Mouse (Mus musculus) spleen, adult 2 months (tissue): ENCODE results near the gene Ttc14. TPM values are rescaled to one million over a fixed set of nuclear protein-coding genes. Genes with fewer than 3 reads are reported as not detected.

Experiments used
- DNase-seq, 2 experiments: peaks; one replicate each; pipeline versions ENCODE4 v3.0.0 to v3.0.0-alpha.2; 2012 to 2021; ENCODE audit warnings: low spot score in 2 of 2, low read depth in 1 of 2
- H3K27ac ChIP-seq: fragments of 200-500 bp; 2 replicates; pipeline ENCODE4 v1.5.1; 2012; ENCODE audit warnings: low read length, inconsistent platforms; ENCODE audit not compliant: insufficient read depth
- H3K27me3 ChIP-seq: fragments of 200-500 bp; 2 replicates; pipeline ENCODE4 v1.6.1; 2012; ENCODE audit warnings: mild to moderate bottlenecking, moderate library complexity, low read length, inconsistent platforms; ENCODE audit not compliant: control insufficient read depth, insufficient read depth
- H3K36me3 ChIP-seq: fragments of 200-500 bp; 2 replicates; pipeline ENCODE4 v1.6.1; 2012; ENCODE audit warnings: mild to moderate bottlenecking, low read length, inconsistent platforms; ENCODE audit not compliant: control insufficient read depth, insufficient read depth
- H3K4me1 ChIP-seq: fragments of 200-500 bp; 2 replicates; pipeline ENCODE4 v1.6.1; 2011; ENCODE audit warnings: inconsistent platforms; ENCODE audit not compliant: control insufficient read depth, insufficient read depth, insufficient read length
- H3K4me3 ChIP-seq: fragments of 200-500 bp; 2 replicates; pipeline ENCODE4 v1.5.1; 2011; ENCODE audit warnings: mild to moderate bottlenecking, inconsistent platforms; ENCODE audit not compliant: insufficient read depth, insufficient read length; ENCODE audit errors: extremely low read depth
- CTCF ChIP-seq: fragments of 200-500 bp; IDR thresholded peaks from 2 replicates; pipeline ENCODE4 v1.5.1; 2011; ENCODE audit warnings: mild to moderate bottlenecking, inconsistent platforms; ENCODE audit not compliant: insufficient read depth, insufficient read length, insufficient replicate concordance; ENCODE audit errors: extremely low read depth
- POLR2A ChIP-seq: fragments of 200-500 bp; IDR thresholded peaks from 2 replicates; pipeline ENCODE4 v1.6.1; 2011; ENCODE audit warnings: low read depth, low read length, inconsistent platforms
- WGBS: fragments of 180-500 bp; shearing (Covaris S2); methylation state at CpG from one replicate; pipeline ENCODE4 v1.1.7; 2018; 5-methylcytosine and 5-hydroxymethylcytosine counted together
- polyA plus RNA-seq: library from polyadenylated mRNA; depleted of rRNA; stranded (reverse); fragments of >200 nt; gene quantifications from 2 replicates; pipeline ENCODE4 v1.2.3, GENCODE M21; 2012; rRNA removed

Gene Ttc14
- polyA plus RNA-seq, result 22.7 and 56.7 TPM in 2 replicates

DNA sequence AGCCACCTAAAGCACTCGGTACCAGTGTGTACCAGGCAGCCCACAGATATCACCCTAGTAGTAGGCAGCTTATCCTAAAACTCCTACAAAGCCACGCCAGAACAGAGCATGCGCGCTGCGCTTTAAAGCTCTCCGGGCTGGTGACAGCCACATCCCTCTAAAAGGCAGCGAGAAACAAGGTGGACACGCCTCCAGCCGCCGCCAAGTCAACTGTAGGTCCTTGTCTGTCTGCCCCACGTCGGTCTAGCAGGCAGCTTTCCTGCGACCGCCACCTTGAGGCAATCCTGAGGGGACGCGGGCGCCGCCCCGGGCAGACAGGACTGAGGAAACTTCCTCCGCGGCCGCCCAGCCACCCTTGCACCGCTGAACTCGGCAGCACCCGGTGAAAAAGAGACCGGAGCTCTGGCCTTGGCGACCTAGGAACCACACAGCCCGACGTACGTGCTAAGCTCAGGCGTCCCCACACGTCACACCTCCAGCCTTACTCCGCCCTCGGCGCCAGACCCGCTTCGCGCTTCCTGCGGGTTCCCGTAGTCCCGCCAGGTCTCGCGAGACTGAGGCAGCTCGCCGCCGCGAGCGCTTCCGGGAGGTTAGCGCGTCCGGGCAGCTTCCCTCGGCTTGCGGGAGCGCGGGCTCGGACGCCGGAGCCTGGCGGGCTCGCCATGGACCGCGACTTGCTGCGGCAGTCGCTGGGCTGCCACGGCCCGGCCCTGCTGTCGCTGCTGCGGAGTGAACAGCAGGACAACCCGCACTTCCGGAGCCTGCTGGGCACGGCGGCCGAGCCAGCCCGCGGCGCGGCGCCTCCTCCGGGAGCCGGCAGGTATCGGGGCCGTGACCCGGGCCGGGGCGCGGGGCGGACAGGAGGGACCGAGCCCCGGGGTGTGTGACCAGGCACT, at the start of gene Ttc14:
Gene Ttc14, plus strand, starts transcription at position 216 of the 896 bp plus-strand sequence.
- no peaks in the 10 kb centered on the region for H3K27me3 ChIP-seq
- peaks cover 6% of the 10 kb centered on the region for H3K36me3 ChIP-seq
- peak within 1 kb of the TSS; percentile 89 for H3K4me3 ChIP-seq
- peak; percentile 95 to 98 for DNase-seq
- under 1% methylated on average over 90 of the region's 90 CpGs for WGBS
- TF ChIP-seq POLR2A (peak; percentile 74), CTCF (no peak; the same call in 1 of the 2 replicates)
- peak within 1 kb of the TSS; percentile 98 for H3K27ac ChIP-seq
- peaks cover 4% of the 10 kb centered on the region; the same call in 1 of the 2 replicates for H3K4me1 ChIP-seq

DNA sequence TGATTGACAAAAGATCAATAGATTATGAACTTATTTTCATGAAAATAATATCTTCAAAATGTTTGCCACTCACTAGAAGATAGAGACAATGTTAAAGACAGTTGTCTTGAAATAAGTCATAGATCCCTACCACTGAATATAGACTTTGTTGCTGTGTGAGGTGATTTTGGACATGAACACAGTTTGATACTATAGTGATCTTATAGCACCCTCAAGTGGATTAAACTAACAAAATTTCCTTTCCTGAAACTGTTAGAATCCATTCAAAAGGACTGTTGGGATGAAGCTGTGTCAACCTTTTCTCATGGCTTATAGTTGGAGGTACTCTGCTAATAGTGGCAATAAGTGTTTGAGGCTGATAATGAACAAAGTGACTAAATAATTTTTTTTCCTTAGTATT, 8.7 kb upstream of the Ttc14 start:
- TF ChIP-seq POLR2A (no peak), CTCF (no peak)
- H3K4me3 ChIP-seq, result no peak overlapping the region
- DNase-seq, result no peak
- no peaks in the 10 kb centered on the region for H3K36me3 ChIP-seq
- H3K27me3 ChIP-seq, result no peaks in the 10 kb centered on the region
- H3K27ac ChIP-seq, result no peak overlapping the region
- H3K4me1 ChIP-seq, result no peaks in the 10 kb centered on the region

- TF ChIP-seq CTCF (no peak), POLR2A (no peak)
- WGBS, result under 1% methylated on average over 16 of the region's 16 CpGs
- Histone ChIP-seq H3K4me3 (peak overlapping the region; percentile 89), H3K36me3 (peaks cover 9% of the 10 kb centered on the region), H3K4me1 (peaks cover 4% of the 10 kb centered on the region; the same call in 1 of the 2 replicates), H3K27me3 (no peaks in the 10 kb centered on the region), H3K27ac (peak overlapping the region; percentile 90)
- no peak for DNase-seq
Observed at GRCm38 (mm10) chr3:33800513-33800820, 835 bp downstream of the Ttc14 start.

DNA sequence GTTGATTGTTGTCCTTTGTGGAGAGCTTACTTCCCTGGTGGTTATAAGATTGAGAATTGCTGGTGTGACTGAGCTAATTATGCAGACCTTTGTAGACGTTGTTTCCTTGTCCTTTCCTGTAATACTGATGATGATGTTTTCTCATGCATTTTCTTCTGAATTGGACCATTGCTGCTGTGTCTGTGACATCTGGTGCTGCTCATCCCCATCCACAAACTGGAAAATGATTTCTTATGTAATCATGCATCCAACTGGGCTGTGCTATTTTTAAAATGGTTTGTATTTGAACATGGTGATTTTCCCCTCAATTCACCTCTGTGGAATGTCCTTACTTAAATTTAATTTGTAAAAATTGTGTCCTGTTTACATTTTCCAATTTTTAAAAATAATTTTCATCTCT, 7.5 kb downstream of the Ttc14 start:
- Histone ChIP-seq H3K27ac (no peak overlapping the region), H3K36me3 (peaks cover 29% of the 10 kb centered on the region), H3K4me1 (no peaks in the 10 kb centered on the region), H3K4me3 (no peak overlapping the region), H3K27me3 (no peaks in the 10 kb centered on the region)
- no peak for DNase-seq
- WGBS, result 95% methylated on average over 1 of the region's 1 CpGs
- TF ChIP-seq POLR2A (no peak), CTCF (no peak)

GRCm38 (mm10) chr3:33824135-33824946, 24.7 kb downstream of the Ttc14 start:
- DNase-seq, result peak in 1 of 2 experiments; percentile 4
- H3K4me3 ChIP-seq, result no peak overlapping the region
- H3K27me3 ChIP-seq, result no peaks in the 10 kb centered on the region
- 58% methylated on average over 9 of the region's 9 CpGs for WGBS
- no peak overlapping the region for H3K27ac ChIP-seq
- no peaks in the 10 kb centered on the region for H3K4me1 ChIP-seq
- H3K36me3 ChIP-seq, result no peaks in the 10 kb centered on the region
- TF ChIP-seq POLR2A (no peak), CTCF (peak; percentile 43; the same call in 1 of the 2 replicates)

DNA sequence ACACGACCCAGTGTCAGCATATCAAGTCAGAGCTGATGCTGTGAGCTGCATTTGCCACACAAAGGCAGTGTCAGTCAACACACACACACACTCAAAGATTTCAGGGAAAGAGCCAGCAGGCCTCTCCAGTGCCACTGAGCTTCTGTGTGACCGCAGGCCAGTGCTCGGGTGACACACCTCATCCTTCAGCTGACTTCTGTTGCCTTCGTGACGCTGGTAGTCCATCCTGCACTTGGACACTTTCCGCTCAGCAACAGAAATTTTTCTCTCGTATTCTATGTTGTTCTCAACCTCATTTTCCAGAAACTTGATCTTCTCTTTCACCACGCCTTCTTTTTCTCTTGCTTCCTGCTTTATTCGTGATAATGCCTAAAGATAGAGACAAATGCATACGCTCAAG, 32.7 kb downstream of the Ttc14 start:
- no peak for TF ChIP-seq CTCF
- TF ChIP-seq POLR2A, result no peak
- no peak overlapping the region for H3K4me3 ChIP-seq
- no peak for DNase-seq
- H3K27ac ChIP-seq, result no peak overlapping the region
- WGBS, result 87% methylated on average over 10 of the region's 10 CpGs
- no peaks in the 10 kb centered on the region for H3K27me3 ChIP-seq
- H3K36me3 ChIP-seq, result no peaks in the 10 kb centered on the region
- H3K4me1 ChIP-seq, result no peaks in the 10 kb centered on the region

GRCm38 (mm10) chr3:33836576-33836975, 36.9 kb downstream of the Ttc14 start:
- no peak for TF ChIP-seq POLR2A
- TF ChIP-seq CTCF, result no peak
- H3K36me3 ChIP-seq, result no peaks in the 10 kb centered on the region
- no peaks in the 10 kb centered on the region for H3K4me1 ChIP-seq
- WGBS, result 93% methylated on average over 13 of the region's 13 CpGs
- DNase-seq, result no peak
- H3K4me3 ChIP-seq, result no peak overlapping the region
- no peak overlapping the region for H3K27ac ChIP-seq
- H3K27me3 ChIP-seq, result no peaks in the 10 kb centered on the region
